Mouse (Mus musculus): ENCODE results near the gene Slf1.

Gene Slf1

GRCm38 (mm10) chr13:77072030-77072429, 63.2 kb downstream of the Slf1 start:
- Histone ChIP-seq H3K4me3 (replicated peaks; ENCODE audit: low read length) (no peak overlapping the region), H3K4me1 (replicated peaks; ENCODE audit: low read depth, low read length) (no peaks in the 10 kb centered on the region), H3K27me3 (ENCODE audit: insufficient read depth, low read length) (no peaks in the 10 kb centered on the region), H3K36me3 (ENCODE audit: insufficient read depth, low read length) (peaks cover 7% of the 10 kb centered on the region; the same call in 1 of the 2 replicates), H3K9me3 (ENCODE audit: low read length) (no peaks in the 10 kb centered on the region; the same call in 1 of the 2 replicates)
- TF ChIP-seq POU5F1 (IDR thresholded peaks at IDR 0.05; ENCODE audit: borderline replicate concordance, low read length): no peak
- no peak for TF ChIP-seq NANOG (IDR thresholded peaks at IDR 0.05; ENCODE audit: borderline replicate concordance, low read length)
- TF ChIP-seq CTCF (conservative IDR thresholded peaks at IDR 0.05; ENCODE audit: low read length): no peak

- Histone ChIP-seq H3K4me1 (replicated peaks; ENCODE audit: low read depth, low read length) (no peaks in the 10 kb centered on the region), H3K36me3 (ENCODE audit: insufficient read depth, low read length) (0 out of 2 replicates have a peak, but pooled peaks cover 5% of the 10 kb centered on the region), H3K9me3 (ENCODE audit: low read length) (no peaks in the 10 kb centered on the region), H3K4me3 (replicated peaks; ENCODE audit: low read length) (no peak overlapping the region), H3K27me3 (ENCODE audit: insufficient read depth, low read length) (no peaks in the 10 kb centered on the region)
- TF ChIP-seq CTCF (conservative IDR thresholded peaks at IDR 0.05; ENCODE audit: low read length): no peak
- no peak for TF ChIP-seq NANOG (IDR thresholded peaks at IDR 0.05; ENCODE audit: borderline replicate concordance, low read length)
These were observed 66.4 kb downstream of the Slf1 start for GRCm38 (mm10) chr13:77068847-77069246.

GRCm38 (mm10) chr13:77063221-77063620, 72.1 kb downstream of the Slf1 start:
- H3K36me3 ChIP-seq (ENCODE audit: insufficient read depth, low read length): no peaks in the 10 kb centered on the region
- H3K4me3 ChIP-seq (replicated peaks; ENCODE audit: low read length): no peak overlapping the region
- H3K9me3 ChIP-seq (ENCODE audit: low read length): no peaks in the 10 kb centered on the region
- TF ChIP-seq CTCF (conservative IDR thresholded peaks at IDR 0.05; ENCODE audit: low read length) (no peak), NANOG (IDR thresholded peaks at IDR 0.05; ENCODE audit: borderline replicate concordance, low read length) (no peak), POU5F1 (IDR thresholded peaks at IDR 0.05; ENCODE audit: borderline replicate concordance, low read length) (no peak)
- H3K27me3 ChIP-seq (ENCODE audit: insufficient read depth, low read length): no peaks in the 10 kb centered on the region
- no peaks in the 10 kb centered on the region for H3K4me1 ChIP-seq (replicated peaks; ENCODE audit: low read depth, low read length)

GRCm38 (mm10) chr13:77049736-77050135, 85.5 kb downstream of the Slf1 start:
- 0 out of 2 replicates have a peak, but pooled peaks cover 2% of the 10 kb centered on the region for H3K36me3 ChIP-seq (ENCODE audit: insufficient read depth, low read length)
- H3K27me3 ChIP-seq (ENCODE audit: insufficient read depth, low read length): no peaks in the 10 kb centered on the region
- no peaks in the 10 kb centered on the region for H3K9me3 ChIP-seq (ENCODE audit: low read length)
- no peak overlapping the region for H3K4me3 ChIP-seq (replicated peaks; ENCODE audit: low read length)
- no peak for TF ChIP-seq NANOG (IDR thresholded peaks at IDR 0.05; ENCODE audit: borderline replicate concordance, low read length)
- TF ChIP-seq POU5F1 (IDR thresholded peaks at IDR 0.05; ENCODE audit: borderline replicate concordance, low read length): no peak
- no peak for TF ChIP-seq CTCF (conservative IDR thresholded peaks at IDR 0.05; ENCODE audit: low read length)
- H3K4me1 ChIP-seq (replicated peaks; ENCODE audit: low read depth, low read length): no peaks in the 10 kb centered on the region

GRCm38 (mm10) chr13:77048461-77048860, 86.8 kb downstream of the Slf1 start:
- no peaks in the 10 kb centered on the region for H3K4me1 ChIP-seq (replicated peaks; ENCODE audit: low read depth, low read length)
- no peaks in the 10 kb centered on the region for H3K9me3 ChIP-seq (ENCODE audit: low read length)
- 0 out of 2 replicates have a peak, but pooled peaks cover 2% of the 10 kb centered on the region for H3K36me3 ChIP-seq (ENCODE audit: insufficient read depth, low read length)
- no peaks in the 10 kb centered on the region for H3K27me3 ChIP-seq (ENCODE audit: insufficient read depth, low read length)
- H3K4me3 ChIP-seq (replicated peaks; ENCODE audit: low read length): no peak overlapping the region
- TF ChIP-seq POU5F1 (IDR thresholded peaks at IDR 0.05; ENCODE audit: borderline replicate concordance, low read length) (no peak), CTCF (conservative IDR thresholded peaks at IDR 0.05; ENCODE audit: low read length) (no peak), NANOG (IDR thresholded peaks at IDR 0.05; ENCODE audit: borderline replicate concordance, low read length) (no peak)

GRCm38 (mm10) chr13:77047179-77047931, 87.9 kb downstream of the Slf1 start:
- Histone ChIP-seq H3K36me3 (ENCODE audit: insufficient read depth, low read length) (0 out of 2 replicates have a peak, but pooled peaks cover 2% of the 10 kb centered on the region), H3K27me3 (ENCODE audit: insufficient read depth, low read length) (no peaks in the 10 kb centered on the region), H3K4me1 (replicated peaks; ENCODE audit: low read depth, low read length) (no peaks in the 10 kb centered on the region), H3K4me3 (replicated peaks; ENCODE audit: low read length) (no peak overlapping the region), H3K9me3 (ENCODE audit: low read length) (no peaks in the 10 kb centered on the region)
- TF ChIP-seq CTCF (conservative IDR thresholded peaks at IDR 0.05; ENCODE audit: low read length) (no peak), NANOG (IDR thresholded peaks at IDR 0.05; ENCODE audit: borderline replicate concordance, low read length) (no peak)

- H3K4me1 ChIP-seq (replicated peaks; ENCODE audit: low read depth, low read length): no peaks in the 10 kb centered on the region
- H3K4me3 ChIP-seq (replicated peaks; ENCODE audit: low read length): no peak overlapping the region
- TF ChIP-seq CTCF (conservative IDR thresholded peaks at IDR 0.05; ENCODE audit: low read length) (no peak), POU5F1 (IDR thresholded peaks at IDR 0.05; ENCODE audit: borderline replicate concordance, low read length) (no peak), NANOG (IDR thresholded peaks at IDR 0.05; ENCODE audit: borderline replicate concordance, low read length) (no peak)
- H3K36me3 ChIP-seq (ENCODE audit: insufficient read depth, low read length): 0 out of 2 replicates have a peak, but pooled peaks cover 2% of the 10 kb centered on the region
- H3K9me3 ChIP-seq (ENCODE audit: low read length): no peaks in the 10 kb centered on the region
- no peaks in the 10 kb centered on the region for H3K27me3 ChIP-seq (ENCODE audit: insufficient read depth, low read length)
These were observed 88.9 kb downstream of the Slf1 start for GRCm38 (mm10) chr13:77046416-77046815.

- no peaks in the 10 kb centered on the region for H3K27me3 ChIP-seq (ENCODE audit: insufficient read depth, low read length)
- TF ChIP-seq POU5F1 (IDR thresholded peaks at IDR 0.05; ENCODE audit: borderline replicate concordance, low read length): no peak
- no peak for TF ChIP-seq NANOG (IDR thresholded peaks at IDR 0.05; ENCODE audit: borderline replicate concordance, low read length)
- TF ChIP-seq CTCF (conservative IDR thresholded peaks at IDR 0.05; ENCODE audit: low read length): no peak
- 0 out of 2 replicates have a peak, but pooled peaks cover 2% of the 10 kb centered on the region for H3K36me3 ChIP-seq (ENCODE audit: insufficient read depth, low read length)
- no peaks in the 10 kb centered on the region for H3K9me3 ChIP-seq (ENCODE audit: low read length)
- H3K4me3 ChIP-seq (replicated peaks; ENCODE audit: low read length): no peak overlapping the region
- H3K4me1 ChIP-seq (replicated peaks; ENCODE audit: low read depth, low read length): no peaks in the 10 kb centered on the region
These were observed 89.9 kb downstream of the Slf1 start for GRCm38 (mm10) chr13:77045375-77045774.

Data from E14TG2a.4 (cell line).